Mouse (Mus musculus) intestine, embryonic 14.5 days (tissue): ENCODE measurements around the gene Ccdc77. TPM values are rescaled to one million over a fixed set of nuclear protein-coding genes. Genes with fewer than 3 reads are reported as not detected.
"Not testable (repeated sequence)": the region's sequence is repeated elsewhere in the genome, so short reads cannot be mapped to it uniquely, and the experiment has no call there.

ENCODE experiments used
- ATAC-seq: fragments of 200-750 bp; cut with Nextera tagmentation; replicated peaks from 2 replicates; pipeline ENCODE4 v1.8.0; 2017; ENCODE audit warnings: low read depth, moderate number of reproducible peaks, moderate TSS enrichment, moderate library complexity; ENCODE audit not compliant: low FRiP score, low TSS enrichment
- DNase-seq: peaks from one replicate; pipeline ENCODE4 v3.0.0-alpha.2; 2018; ENCODE audit warnings: low spot score
- H3K27ac ChIP-seq: fragments of 300-500 bp; sonication (generic); 2 replicates; pipeline ENCODE4 v1.5.1; 2014; ENCODE audit warnings: low read depth, mild to moderate bottlenecking, control low read depth
- H3K27me3 ChIP-seq: fragments of 300-500 bp; sonication (generic); replicated peaks from 2 replicates; pipeline ENCODE4 v1.6.1; 2014; ENCODE audit warnings: low read length, control low read depth; ENCODE audit not compliant: control insufficient read depth, insufficient read depth
- H3K36me3 ChIP-seq: fragments of 300-500 bp; sonication (generic); 2 replicates; pipeline ENCODE4 v1.6.1; 2014; ENCODE audit warnings: low read length, control low read depth; ENCODE audit not compliant: control insufficient read depth, insufficient read depth
- H3K4me1 ChIP-seq: fragments of 300-500 bp; sonication (generic); replicated peaks from 2 replicates; pipeline ENCODE4 v1.6.1; 2014; ENCODE audit warnings: low read length, control low read depth, mixed read lengths; ENCODE audit not compliant: control insufficient read depth, insufficient read depth
- H3K4me2 ChIP-seq: fragments of 300-500 bp; sonication (generic); 2 replicates; pipeline ENCODE4 v1.6.1; 2014; ENCODE audit warnings: low read length
- H3K4me3 ChIP-seq: fragments of 300-500 bp; sonication (generic); 2 replicates; pipeline ENCODE4 v1.5.1; 2014; ENCODE audit warnings: low read depth, low read length, control low read depth, mixed read lengths
- H3K9ac ChIP-seq: fragments of 300-500 bp; sonication (generic); 2 replicates; pipeline ENCODE4 v1.6.1; 2014; ENCODE audit warnings: mild to moderate bottlenecking, low read length
- H3K9me3 ChIP-seq: fragments of 300-500 bp; sonication (generic); 2 replicates; pipeline ENCODE4 v1.6.1; 2016; ENCODE audit warnings: low read length, control low read depth; ENCODE audit not compliant: control insufficient read depth
- WGBS: fragments of 180-500 bp; shearing (Covaris S2); extraction: QIAGEN DNeasy Blood & Tissue Kit; methylation state at CpG from one replicate; pipeline ENCODE4 v1.1.7; 2014; 5-methylcytosine and 5-hydroxymethylcytosine counted together
- polyA plus RNA-seq: library from polyadenylated mRNA; unstranded; fragments of >200 nt; fragmentation: Nextera tagmentation; extraction: Ambion mirVana; gene quantifications from 2 replicates; pipeline ENCODE4 v1.2.1, GENCODE M21; 2014

Ccdc77 gene
- polyA plus RNA-seq, 1 experiment from 2014 or later, result 21.5 TPM

GRCm38 (mm10) chr6:120301137-120301536 lies 63.0 kb downstream of the Ccdc77 start:
- DNase-seq (peak; percentile 64), ATAC-seq (no peak)
- WGBS, result 23% methylated on average over 6 of the region's 6 CpGs

GRCm38 (mm10) chr6:120296589-120296988 lies 67.6 kb downstream of the Ccdc77 start:
- not testable (repeated sequence) for H3K4me1 ChIP-seq, H3K9ac ChIP-seq, H3K27ac ChIP-seq, H3K4me2 ChIP-seq, ATAC-seq, H3K9me3 ChIP-seq, H3K36me3 ChIP-seq, DNase-seq, H3K4me3 ChIP-seq
- peaks cover 21% of the 10 kb centered on the region for H3K27me3 ChIP-seq
- 90% methylated on average over 2 of the region's 2 CpGs for WGBS

More at GRCm38 (mm10) chr6:120301137-120301536, 63.0 kb downstream of the Ccdc77 start:
- Histone ChIP-seq H3K27ac (no peak overlapping the region), H3K27me3 (no peaks in the 10 kb centered on the region), H3K4me2 (no peak overlapping the region), H3K9ac (no peak overlapping the region), H3K4me1 (no peaks in the 10 kb centered on the region), H3K9me3 (no peaks in the 10 kb centered on the region), H3K4me3 (no peak overlapping the region), H3K36me3 (no peaks in the 10 kb centered on the region)

- Histone ChIP-seq H3K27ac (peak overlapping the region; percentile 67), H3K4me1 (no peaks in the 10 kb centered on the region), H3K9me3 (no peaks in the 10 kb centered on the region), H3K36me3 (no peaks in the 10 kb centered on the region), H3K27me3 (peaks cover 21% of the 10 kb centered on the region), H3K4me2 (peak overlapping the region; percentile 98), H3K9ac (peak overlapping the region; percentile 57), H3K4me3 (peak overlapping the region; percentile 60)
- DNase-seq (no peak), ATAC-seq (peak; percentile 88)
- under 1% methylated on average over 16 of the region's 16 CpGs for WGBS
Measured at GRCm38 (mm10) chr6:120294785-120295133, 69.4 kb downstream of the Ccdc77 start.

GRCm38 (mm10) chr6:120294056-120294784 lies 70.0 kb downstream of the Ccdc77 start, which contains the start of the genes D330020A13Rik and B4galnt3:
Gene D330020A13Rik (plus strand): TSS chr6:120294364.
Gene B4galnt3 (minus strand): TSS chr6:120294559.
- peak within 1 kb of the TSS; percentile 67 for H3K27ac ChIP-seq
- under 1% methylated on average over 70 of the region's 79 CpGs for WGBS
- DNase-seq, result peak; percentile 84

GRCm38 (mm10) chr6:120291396-120292009 lies 72.7 kb downstream of the Ccdc77 start:
- Histone ChIP-seq H3K9me3 (no peaks in the 10 kb centered on the region), H3K27me3 (peaks cover 21% of the 10 kb centered on the region), H3K4me1 (no peaks in the 10 kb centered on the region), H3K9ac (no peak overlapping the region), H3K4me2 (no peak overlapping the region), H3K27ac (no peak overlapping the region), H3K36me3 (no peaks in the 10 kb centered on the region), H3K4me3 (no peak overlapping the region)
- ATAC-seq (no peak), DNase-seq (no peak)
- WGBS, result 91% methylated on average over 7 of the region's 7 CpGs

More at GRCm38 (mm10) chr6:120294056-120294784, 70.0 kb downstream of the Ccdc77 start, which contains the start of the genes D330020A13Rik and B4galnt3:
- Histone ChIP-seq H3K4me1 (no peaks in the 10 kb centered on the region), H3K36me3 (no peaks in the 10 kb centered on the region), H3K27me3 (peaks cover 21% of the 10 kb centered on the region), H3K4me3 (peak within 1 kb of the TSS; percentile 60), H3K9me3 (no peaks in the 10 kb centered on the region), H3K4me2 (peak within 1 kb of the TSS; percentile 98), H3K9ac (peak within 1 kb of the TSS; percentile 57)
- peak; percentile 80 for ATAC-seq

- H3K27ac ChIP-seq, result no peak overlapping the region
- H3K27me3 ChIP-seq, result peaks cover 14% of the 10 kb centered on the region
- H3K4me2 ChIP-seq, result no peak overlapping the region
- ATAC-seq, result no peak
- H3K4me3 ChIP-seq, result no peak overlapping the region
- no peak for DNase-seq
- no peaks in the 10 kb centered on the region for H3K36me3 ChIP-seq
- H3K9ac ChIP-seq, result no peak overlapping the region
- no peaks in the 10 kb centered on the region for H3K9me3 ChIP-seq
- H3K4me1 ChIP-seq, result no peaks in the 10 kb centered on the region
- WGBS, result 82% methylated on average over 4 of the region's 4 CpGs
Measured at GRCm38 (mm10) chr6:120289430-120289829, 74.7 kb downstream of the Ccdc77 start.

- H3K9ac ChIP-seq, result no peak overlapping the region
- H3K27ac ChIP-seq, result no peak overlapping the region
- H3K9me3 ChIP-seq, result no peaks in the 10 kb centered on the region
- peaks cover 8% of the 10 kb centered on the region for H3K27me3 ChIP-seq
- H3K36me3 ChIP-seq, result no peaks in the 10 kb centered on the region
- no peak overlapping the region for H3K4me2 ChIP-seq
- H3K4me1 ChIP-seq, result no peaks in the 10 kb centered on the region
- ATAC-seq, result no peak
- WGBS, result 40% methylated on average over 7 of the region's 7 CpGs
- no peak for DNase-seq
- H3K4me3 ChIP-seq, result no peak overlapping the region
Measured at GRCm38 (mm10) chr6:120288541-120288940, 75.6 kb downstream of the Ccdc77 start.

- 85% methylated on average over 9 of the region's 9 CpGs for WGBS
- H3K27me3 ChIP-seq, result no peaks in the 10 kb centered on the region
- no peak overlapping the region for H3K9ac ChIP-seq
- H3K36me3 ChIP-seq, result no peaks in the 10 kb centered on the region
- no peak overlapping the region for H3K4me2 ChIP-seq
- no peaks in the 10 kb centered on the region for H3K4me1 ChIP-seq
- H3K27ac ChIP-seq, result no peak overlapping the region
- H3K4me3 ChIP-seq, result no peak overlapping the region
- no peaks in the 10 kb centered on the region for H3K9me3 ChIP-seq
- no peak for DNase-seq
- no peak for ATAC-seq
Measured at GRCm38 (mm10) chr6:120287279-120287678, 76.9 kb downstream of the Ccdc77 start.
